In the genomic region with DNA sequence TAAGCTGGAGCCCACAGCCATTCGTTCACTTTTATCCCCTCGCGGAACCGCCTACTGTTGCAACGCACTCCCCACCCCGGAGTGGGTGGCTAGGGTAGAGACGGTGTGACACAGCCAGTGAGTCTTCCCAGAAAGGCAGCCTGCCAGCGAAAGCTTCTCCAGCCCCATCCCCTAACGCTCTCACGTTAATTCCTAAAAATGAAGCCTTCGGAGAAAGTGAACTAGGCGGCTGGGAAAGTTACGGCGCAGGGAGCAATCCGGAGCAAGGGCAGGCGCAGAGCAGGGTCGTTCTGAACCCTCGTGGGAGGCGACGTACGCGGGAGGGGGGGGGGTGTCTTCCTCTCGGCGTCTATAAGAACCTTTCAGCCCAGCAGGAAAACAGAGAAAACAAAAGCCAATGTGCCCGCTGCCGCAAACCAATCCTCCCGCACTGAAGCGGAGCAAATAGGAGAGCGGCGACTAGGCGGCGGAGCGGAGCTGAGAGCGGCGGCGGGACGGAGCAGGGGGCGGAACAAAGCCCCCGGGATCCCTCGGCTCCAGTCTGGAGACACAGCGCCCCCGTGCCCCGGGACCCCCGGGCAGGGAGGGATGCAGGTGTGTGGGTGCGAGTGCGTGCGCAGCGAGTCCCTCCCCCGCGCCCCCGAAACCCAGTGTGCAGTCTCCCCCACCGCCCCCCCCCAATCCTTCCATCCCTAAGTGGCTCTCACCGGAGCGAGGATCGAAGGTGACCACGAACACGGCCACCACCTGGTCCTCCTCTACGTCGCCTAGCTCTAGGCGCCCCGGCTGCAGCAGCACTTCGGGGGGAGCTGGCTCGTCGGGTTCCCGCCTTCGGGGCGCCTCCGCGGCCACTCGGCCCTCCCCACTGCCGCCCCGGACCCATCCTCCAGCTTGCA, we compare ENCODE assay signal across 8 mouse cellular contexts. TPM values are rescaled to one million over a fixed set of nuclear protein-coding genes. Genes with fewer than 3 reads are reported as not detected.
DNase-seq lines count a peak whose midpoint lies in the region; ATAC-seq and TF ChIP-seq lines count a peak whose summit lies in the region.

No protein-coding gene starts in this region.

- no peaks in the 10 kb centered on the region for H3K4me1 ChIP-seq in kidney, adult 2 months (ENCODE audit: control insufficient read depth, insufficient read depth, low read length)
- peaks cover 16% of the 10 kb centered on the region for H3K4me1 ChIP-seq in limb, embryonic 15.5 days
- peaks cover 28% of the 10 kb centered on the region for H3K4me1 ChIP-seq in midbrain, embryonic 15.5 days
- peaks cover 11% of the 10 kb centered on the region; the same call in 1 of the 2 replicates for H3K4me1 ChIP-seq in testis, adult 2 months (ENCODE audit: control insufficient read depth, insufficient read depth, low read length)

- H3K27ac ChIP-seq in kidney, adult 2 months (ENCODE audit: insufficient read depth, low read depth, low read length): no peak overlapping the region
- peak overlapping the region; percentile 77 for H3K27ac ChIP-seq in limb, embryonic 15.5 days
- H3K27ac ChIP-seq in midbrain, embryonic 15.5 days: peak overlapping the region; percentile 89
- H3K27ac ChIP-seq in testis, adult 2 months (ENCODE audit: control insufficient read depth, insufficient read depth, low read depth, low read length): no peak overlapping the region

- peak; percentile 49 for ATAC-seq in common myeloid progenitor, adult 5-6 weeks (replicated peaks; ENCODE audit: low read depth, poor library complexity, severe bottlenecking)
- peak; percentile 59 for ATAC-seq in granulocyte monocyte progenitor cell, adult 5-6 weeks (replicated peaks; ENCODE audit: poor library complexity, severe bottlenecking)
- peak; percentile 45; the same call in 1 of the 2 replicates for ATAC-seq in limb, embryonic 15.5 days (ENCODE audit: insufficient number of reproducible peaks, low FRiP score, low TSS enrichment, low read depth)
- peak; percentile 80 for ATAC-seq in midbrain, embryonic 15.5 days (replicated peaks)

- peak; percentile 10 for DNase-seq in ovary, postnatal 10 days (ENCODE audit: low spot score)
- no peak for DNase-seq in ovary, adult 18-20 months (ENCODE audit: low spot score)
- peak; percentile 27 for DNase-seq in kidney, adult 2 months

- peak overlapping the region; percentile 92 for H3K4me2 ChIP-seq in limb, embryonic 15.5 days
- H3K4me2 ChIP-seq in midbrain, embryonic 15.5 days: peak overlapping the region; percentile 75

- TF ChIP-seq POLR2A in kidney, adult 2 months (IDR thresholded peaks at IDR 0.05; ENCODE audit: low read depth, low read length): no peak
- TF ChIP-seq POLR2A in testis, adult 2 months (IDR thresholded peaks at IDR 0.05; ENCODE audit: control insufficient read depth, low read depth, low read length): no peak

- under 1% methylated on average over 64 of the region's 72 CpGs for WGBS in kidney, adult 2 months
- WGBS in limb, embryonic 15.5 days: under 1% methylated on average over 72 of the region's 72 CpGs
- WGBS in midbrain, embryonic 15.5 days: under 1% methylated on average over 72 of the region's 72 CpGs

- H3K27me3 ChIP-seq in kidney, adult 2 months (replicated peaks; ENCODE audit: control insufficient read depth, insufficient read depth, low read length): no peaks in the 10 kb centered on the region
- peaks cover 17% of the 10 kb centered on the region for H3K27me3 ChIP-seq in limb, embryonic 15.5 days
- H3K27me3 ChIP-seq in midbrain, embryonic 15.5 days (replicated peaks): no peaks in the 10 kb centered on the region
- no peaks in the 10 kb centered on the region; the same call in 1 of the 2 replicates for H3K27me3 ChIP-seq in testis, adult 2 months (ENCODE audit: control insufficient read depth, insufficient read depth, low read length)

- H3K9ac ChIP-seq in limb, embryonic 15.5 days: peak overlapping the region; percentile 61
- H3K9ac ChIP-seq in midbrain, embryonic 15.5 days: peak overlapping the region; percentile 82

- H3K36me3 ChIP-seq in kidney, adult 2 months (ENCODE audit: control insufficient read depth, insufficient read depth, low read length): no peaks in the 10 kb centered on the region
- H3K36me3 ChIP-seq in limb, embryonic 15.5 days: no peaks in the 10 kb centered on the region
- H3K36me3 ChIP-seq in midbrain, embryonic 15.5 days (replicated peaks): no peaks in the 10 kb centered on the region
- H3K36me3 ChIP-seq in testis, adult 2 months (ENCODE audit: control insufficient read depth, insufficient read depth, low read length): no peaks in the 10 kb centered on the region

- no peaks in the 10 kb centered on the region for H3K9me3 ChIP-seq in limb, embryonic 15.5 days
- no peaks in the 10 kb centered on the region for H3K9me3 ChIP-seq in midbrain, embryonic 15.5 days

- TF ChIP-seq CTCF in kidney, adult 2 months (conservative IDR thresholded peaks at IDR 0.05; ENCODE audit: insufficient read depth, insufficient read length, low read depth, low read length): no peak
- TF ChIP-seq CTCF in testis, adult 2 months (IDR thresholded peaks at IDR 0.05; ENCODE audit: control insufficient read depth, insufficient read depth, insufficient replicate concordance, low read depth, low read length): no peak

- H3K4me3 ChIP-seq in kidney, adult 2 months (ENCODE audit: insufficient read depth, low read depth, low read length): peak overlapping the region; percentile 98
- peak overlapping the region; percentile 80 for H3K4me3 ChIP-seq in limb, embryonic 15.5 days
- peak overlapping the region; percentile 95 for H3K4me3 ChIP-seq in midbrain, embryonic 15.5 days
- H3K4me3 ChIP-seq in testis, adult 2 months (ENCODE audit: control insufficient read depth, low read depth, low read length): peak overlapping the region; percentile 84

RNA-seq across cellular contexts. Expression of a gene that starts 0.5 kb away (rescaled TPM):
- 4.1 and 6.6 TPM in 2 replicates for total RNA-seq in common myeloid progenitor, adult 5-6 weeks (2017)
- 5.3 and 10.0 TPM in 2 replicates for total RNA-seq in granulocyte monocyte progenitor cell, adult 5-6 weeks (2014; fragmentation: Nextera tagmentation)
- total RNA-seq in granulocyte monocyte progenitor cell, adult 5-6 weeks (2017): 9.8 and 10.0 TPM in 2 replicates
- 4.9 and 6.2 TPM in 2 replicates for polyA plus RNA-seq in kidney, adult 2 months (2012; rRNA removed)
- polyA plus RNA-seq in limb, embryonic 15.5 days (2015; fragmentation: Nextera tagmentation; extraction: Ambion mirVana): 4.0 and 8.6 TPM in 2 replicates
- 12.5 and 13.4 TPM in 2 replicates for polyA plus RNA-seq in midbrain, embryonic 15.5 days (2015; fragmentation: Nextera tagmentation; extraction: Ambion mirVana)
- polyA plus RNA-seq in testis, adult 2 months (2012; rRNA removed): 1.4 and 3.2 TPM in 2 replicates

RNA-seq across cellular contexts. Expression of a gene that starts 3.5 kb away (rescaled TPM):
- not detected in 2 replicates for total RNA-seq in common myeloid progenitor, adult 5-6 weeks (2017)
- total RNA-seq in granulocyte monocyte progenitor cell, adult 5-6 weeks (2014; fragmentation: Nextera tagmentation): not detected in 2 replicates
- total RNA-seq in granulocyte monocyte progenitor cell, adult 5-6 weeks (2017): not detected in 2 replicates
- polyA plus RNA-seq in kidney, adult 2 months (2012; rRNA removed): not detected in 2 replicates
- not detected in 2 replicates for polyA plus RNA-seq in limb, embryonic 15.5 days (2015; fragmentation: Nextera tagmentation; extraction: Ambion mirVana)
- polyA plus RNA-seq in midbrain, embryonic 15.5 days (2015; fragmentation: Nextera tagmentation; extraction: Ambion mirVana): 0.20 and 0.21 TPM in 2 replicates
- polyA plus RNA-seq in testis, adult 2 months (2012; rRNA removed): 0.16 TPM in 1 of 2 replicates, not detected in the other

RNA-seq across cellular contexts. Expression of a gene that starts 35.8 kb away (rescaled TPM):
- 133 and 134 TPM in 2 replicates for total RNA-seq in common myeloid progenitor, adult 5-6 weeks (2017)
- 197 and 221 TPM in 2 replicates for total RNA-seq in granulocyte monocyte progenitor cell, adult 5-6 weeks (2014; fragmentation: Nextera tagmentation)
- 146 and 170 TPM in 2 replicates for total RNA-seq in granulocyte monocyte progenitor cell, adult 5-6 weeks (2017)
- polyA plus RNA-seq in kidney, adult 2 months (2012; rRNA removed): 9.6 and 13.5 TPM in 2 replicates
- polyA plus RNA-seq in limb, embryonic 15.5 days (2015; fragmentation: Nextera tagmentation; extraction: Ambion mirVana): 130 and 131 TPM in 2 replicates
- 103 and 104 TPM in 2 replicates for polyA plus RNA-seq in midbrain, embryonic 15.5 days (2015; fragmentation: Nextera tagmentation; extraction: Ambion mirVana)
- 5.0 and 7.4 TPM in 2 replicates for polyA plus RNA-seq in testis, adult 2 months (2012; rRNA removed)

RNA-seq across cellular contexts. Expression of a gene that starts 55.6 kb away (rescaled TPM):
- not detected in 2 replicates for total RNA-seq in common myeloid progenitor, adult 5-6 weeks (2017)
- total RNA-seq in granulocyte monocyte progenitor cell, adult 5-6 weeks (2014; fragmentation: Nextera tagmentation): 0.88 TPM in 1 of 2 replicates, not detected in the other
- total RNA-seq in granulocyte monocyte progenitor cell, adult 5-6 weeks (2017): 1.7 TPM in 1 of 2 replicates, not detected in the other
- not detected in 2 replicates for polyA plus RNA-seq in kidney, adult 2 months (2012; rRNA removed)
- not detected in 2 replicates for polyA plus RNA-seq in limb, embryonic 15.5 days (2015; fragmentation: Nextera tagmentation; extraction: Ambion mirVana)
- polyA plus RNA-seq in midbrain, embryonic 15.5 days (2015; fragmentation: Nextera tagmentation; extraction: Ambion mirVana): not detected in 2 replicates
- polyA plus RNA-seq in testis, adult 2 months (2012; rRNA removed): 0.12 TPM in 1 of 2 replicates, not detected in the other

RNA-seq across cellular contexts. Expression of a gene that starts 57.9 kb away (rescaled TPM):
- not detected in 2 replicates for total RNA-seq in common myeloid progenitor, adult 5-6 weeks (2017)
- total RNA-seq in granulocyte monocyte progenitor cell, adult 5-6 weeks (2014; fragmentation: Nextera tagmentation): not detected in 2 replicates
- total RNA-seq in granulocyte monocyte progenitor cell, adult 5-6 weeks (2017): not detected in 2 replicates
- 0.12 TPM in 1 of 2 replicates, not detected in the other for polyA plus RNA-seq in kidney, adult 2 months (2012; rRNA removed)
- polyA plus RNA-seq in limb, embryonic 15.5 days (2015; fragmentation: Nextera tagmentation; extraction: Ambion mirVana): not detected in 2 replicates
- not detected in 2 replicates for polyA plus RNA-seq in midbrain, embryonic 15.5 days (2015; fragmentation: Nextera tagmentation; extraction: Ambion mirVana)
- polyA plus RNA-seq in testis, adult 2 months (2012; rRNA removed): 0.10 TPM in 1 of 2 replicates, not detected in the other

Comparison
In these comparisons a context has a peak if more than half of its experiments do, and no peak if none do; other contexts are left out.
1. H3K27ac ChIP-seq: peak in limb, embryonic 15.5 days (single experiment) and midbrain, embryonic 15.5 days (single experiment); none in kidney, adult 2 months (single experiment) and testis, adult 2 months (single experiment).
2. Peak in every context shown above with its lines, with median percentiles within 50 percentile points of each other: ATAC-seq and H3K4me3 ChIP-seq.